Mouse (Mus musculus) liver, adult 2 months (tissue): ENCODE measurements at regions not wholly inside any gene's neighbourhood (a gene's known extent, or its start where the extent isn't known, plus 50 kb on each side); places are given as distances from the start of the nearest gene placed in this dataset.

Experiments used
- DNase-seq: peaks from one replicate; pipeline ENCODE4 v3.0.0-alpha.2; 2011; ENCODE audit warnings: low read depth, low spot score; ENCODE audit errors: extremely low read depth
- H3K27ac ChIP-seq: fragments of 200-500 bp; replicated peaks from 2 replicates; pipeline ENCODE4 v1.5.1; 2012; ENCODE audit warnings: low read depth, mild to moderate bottlenecking, control low read depth, inconsistent platforms, low read length; ENCODE audit not compliant: insufficient read depth
- H3K27me3 ChIP-seq: fragments of 200-500 bp; 2 replicates; pipeline ENCODE4 v1.6.1; 2012; ENCODE audit warnings: mild to moderate bottlenecking, moderate library complexity, low read length, inconsistent platforms; ENCODE audit not compliant: control insufficient read depth, insufficient read depth
- H3K36me3 ChIP-seq: fragments of 200-500 bp; 2 replicates; pipeline ENCODE4 v1.6.1; 2012; ENCODE audit warnings: low read length, inconsistent platforms; ENCODE audit not compliant: control insufficient read depth, insufficient read depth
- H3K4me1 ChIP-seq: fragments of 200-500 bp; 2 replicates; pipeline ENCODE4 v1.6.1; 2011; ENCODE audit warnings: low read length; ENCODE audit not compliant: control insufficient read depth, insufficient read depth
- H3K4me3 ChIP-seq: fragments of 200-500 bp; 2 replicates; pipeline ENCODE4 v1.5.1; 2011; ENCODE audit warnings: low read depth, mild to moderate bottlenecking, control low read depth, low read length, moderate library complexity; ENCODE audit not compliant: insufficient read depth
- H3K79me2 ChIP-seq: fragments of 200-500 bp; 2 replicates; pipeline ENCODE4 v1.6.1; 2012; ENCODE audit warnings: inconsistent platforms, mild to moderate bottlenecking, low read length, moderate library complexity; ENCODE audit not compliant: control insufficient read depth, insufficient read depth
- H3K9ac ChIP-seq: fragments of 200-500 bp; 2 replicates; pipeline ENCODE4 v1.6.1; 2012; ENCODE audit warnings: low read depth, mild to moderate bottlenecking, control low read depth, inconsistent platforms, low read length
- CTCF ChIP-seq: fragments of 200-500 bp; IDR thresholded peaks from 2 replicates; pipeline ENCODE4 v1.5.1; 2011; ENCODE audit warnings: low read depth, low read length, control low read depth
- POLR2A ChIP-seq: fragments of 200-500 bp; IDR thresholded peaks from 2 replicates; pipeline ENCODE4 v1.6.1; 2011; ENCODE audit warnings: low read length, control low read depth; ENCODE audit not compliant: insufficient read depth; ENCODE audit errors: extremely low read depth
- WGBS: fragments of 180-500 bp; shearing (Covaris S2); methylation state at CpG from one replicate; pipeline ENCODE4 v1.1.7; 2018; 5-methylcytosine and 5-hydroxymethylcytosine counted together

DNA sequence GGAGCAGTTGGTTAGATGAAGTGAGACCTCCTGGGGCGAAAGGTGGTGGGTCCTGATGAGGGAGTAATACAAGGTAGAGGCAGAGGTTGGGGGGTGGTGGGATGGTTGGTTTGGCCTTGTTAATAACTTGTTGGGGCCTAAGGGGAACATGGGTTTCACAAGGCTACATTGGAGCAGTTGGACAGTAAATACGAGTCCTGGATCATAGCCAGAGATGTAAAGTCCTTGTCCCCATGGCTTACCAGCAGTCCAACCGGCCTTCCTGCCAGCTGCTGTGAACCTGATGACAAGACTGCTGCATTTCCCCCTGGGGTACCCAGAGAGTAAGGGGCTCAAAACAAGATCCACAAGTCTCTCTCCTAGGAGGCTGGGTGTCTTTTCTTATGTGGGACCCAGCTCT lies 52.0 kb upstream of the Fzd7 start:
- Histone ChIP-seq H3K9ac (no peak overlapping the region), H3K79me2 (no peaks in the 10 kb centered on the region), H3K27me3 (no peaks in the 10 kb centered on the region), H3K4me1 (peaks cover 5% of the 10 kb centered on the region), H3K4me3 (no peak overlapping the region), H3K27ac (no peak overlapping the region), H3K36me3 (no peaks in the 10 kb centered on the region)
- TF ChIP-seq POLR2A (no peak), CTCF (no peak)
- DNase-seq: peak; percentile 69
- WGBS: 45% methylated on average over 3 of the region's 3 CpGs

- TF ChIP-seq POLR2A: no peak
- no peak for TF ChIP-seq CTCF
- H3K9ac ChIP-seq: no peak overlapping the region
- no peak for DNase-seq
- H3K27ac ChIP-seq: no peak overlapping the region
- WGBS: 56% methylated on average over 6 of the region's 6 CpGs
- H3K4me1 ChIP-seq: peaks cover 4% of the 10 kb centered on the region
- no peaks in the 10 kb centered on the region for H3K79me2 ChIP-seq
- H3K4me3 ChIP-seq: no peak overlapping the region
- no peaks in the 10 kb centered on the region for H3K27me3 ChIP-seq
- no peaks in the 10 kb centered on the region for H3K36me3 ChIP-seq
Measured at GRCm38 (mm10) chr1:59430886-59431486, 51.2 kb upstream of the Fzd7 start.
